Mouse (Mus musculus) lung, postnatal 0 days (tissue): ENCODE data around the gene Vmn1r188. TPM values are rescaled to one million over a fixed set of nuclear protein-coding genes. Genes with fewer than 3 reads are reported as not detected.

Experiments
- microRNA-seq: library from miRNA; unstranded; fragments of <30 nt; microRNA quantifications from one replicate; pipeline ENCODE4, GENCODE M21; 2016
- polyA plus RNA-seq: library from polyadenylated mRNA; unstranded; fragments of >200 nt; fragmentation: Nextera tagmentation; extraction: Ambion mirVana; gene quantifications from 2 replicates; pipeline ENCODE4 v1.2.1, GENCODE M21; 2015

The Vmn1r188 gene
- polyA plus RNA-seq, 1 experiment from 2014 or later = not detected

Small RNAs within 50 kb of the gene (microRNA-seq; reads per million reads assigned to microRNA genes)
- gene Gm26300 (not detected), gene Gm44390 (not detected), gene Gm44486 (not detected)

Other genes starting within 250 kb of the Vmn1r188 start
- 2.5 and 3.4 TPM in 2 replicates for gene Zfp184, start 139.3 kb upstream of the Vmn1r188 start, polyA plus RNA-seq
- gene Pom121l2, start 103.2 kb upstream of the Vmn1r188 start, polyA plus RNA-seq = not detected in 2 replicates
- 0.62 and 1.1 TPM in 2 replicates for gene Prss16, start 74.7 kb upstream of the Vmn1r188 start, polyA plus RNA-seq
- gene Hist1h2ah, start 48.9 kb upstream of the Vmn1r188 start, polyA plus RNA-seq = 4.2 and 5.2 TPM in 2 replicates
- gene Hist1h2bk, start 48.6 kb upstream of the Vmn1r188 start, polyA plus RNA-seq = 0.45 and 0.81 TPM in 2 replicates
- gene Hist1h4i, start 43.1 kb upstream of the Vmn1r188 start, polyA plus RNA-seq = 4.1 and 4.6 TPM in 2 replicates
- gene Hist1h2ag, start 41.5 kb upstream of the Vmn1r188 start, polyA plus RNA-seq = 2.7 TPM in 1 of 2 replicates, not detected in the other
- 1.0 and 1.5 TPM in 2 replicates for gene Hist1h2bj, start 41.2 kb upstream of the Vmn1r188 start, polyA plus RNA-seq
- gene Vmn1r189, start 21.4 kb downstream of the Vmn1r188 start, polyA plus RNA-seq = not detected in 2 replicates
- not detected in 2 replicates for gene Vmn1r191, start 99.5 kb downstream of the Vmn1r188 start, polyA plus RNA-seq
- not detected in 2 replicates for gene Vmn1r192, start 106.7 kb downstream of the Vmn1r188 start, polyA plus RNA-seq
- gene Vmn1r193, start 138.7 kb downstream of the Vmn1r188 start, polyA plus RNA-seq = not detected in 2 replicates
- not detected in 2 replicates for gene Vmn1r194, start 159.8 kb downstream of the Vmn1r188 start, polyA plus RNA-seq
- not detected in 2 replicates for gene Vmn1r195, start 186.1 kb downstream of the Vmn1r188 start, polyA plus RNA-seq
- gene Vmn1r196, start 205.5 kb downstream of the Vmn1r188 start, polyA plus RNA-seq = not detected in 2 replicates
- not detected in 2 replicates for gene Vmn1r197, start 240.1 kb downstream of the Vmn1r188 start, polyA plus RNA-seq